Mouse (Mus musculus) kidney, embryonic 15.5 days (tissue): ENCODE results near the gene Poc1b. TPM values are rescaled to one million over a fixed set of nuclear protein-coding genes. Genes with fewer than 3 reads are reported as not detected.
A peak's percentile ranks its signal among the peaks of the same experiment; 100 is the strongest.

Experiments
- ATAC-seq: fragments of 200-750 bp; cut with Nextera tagmentation; replicated peaks from 2 replicates; pipeline ENCODE4 v1.8.0; 2017; ENCODE audit warnings: moderate TSS enrichment; ENCODE audit not compliant: low FRiP score
- H3K27ac ChIP-seq: fragments of 300-500 bp; sonication (generic); 2 replicates; pipeline ENCODE4 v1.5.1; 2015; ENCODE audit warnings: mild to moderate bottlenecking, inconsistent platforms
- H3K27me3 ChIP-seq: fragments of 300-500 bp; sonication (generic); 2 replicates; pipeline ENCODE4 v1.6.1; 2015; ENCODE audit warnings: inconsistent platforms
- H3K36me3 ChIP-seq: fragments of 300-500 bp; sonication (generic); 2 replicates; pipeline ENCODE4 v1.6.1; 2015; ENCODE audit warnings: inconsistent platforms
- H3K4me1 ChIP-seq: fragments of 300-500 bp; sonication (generic); 2 replicates; pipeline ENCODE4 v1.6.1; 2015; ENCODE audit warnings: inconsistent platforms
- H3K4me2 ChIP-seq: fragments of 300-500 bp; sonication (generic); 2 replicates; pipeline ENCODE4 v1.6.1; 2015; ENCODE audit warnings: moderate library complexity, mild to moderate bottlenecking, inconsistent platforms
- H3K4me3 ChIP-seq: fragments of 300-500 bp; sonication (generic); replicated peaks from 2 replicates; pipeline ENCODE4 v1.5.1; 2015; ENCODE audit warnings: mild to moderate bottlenecking, inconsistent platforms
- H3K9ac ChIP-seq: fragments of 300-500 bp; sonication (generic); 2 replicates; pipeline ENCODE4 v1.6.1; 2015; ENCODE audit warnings: mild to moderate bottlenecking, inconsistent platforms
- H3K9me3 ChIP-seq: fragments of 300-500 bp; sonication (generic); replicated peaks from 2 replicates; pipeline ENCODE4 v1.6.1; 2016; ENCODE audit warnings: inconsistent platforms
- WGBS: fragments of 180-500 bp; shearing (Covaris S2); methylation state at CpG from one replicate; pipeline ENCODE4 v1.1.7; 2015; ENCODE audit warnings: mixed read lengths; 5-methylcytosine and 5-hydroxymethylcytosine counted together
- polyA plus RNA-seq: library from polyadenylated mRNA; unstranded; fragments of >200 nt; fragmentation: Nextera tagmentation; extraction: Ambion mirVana; gene quantifications from 2 replicates; pipeline ENCODE4 v1.2.1, GENCODE M21; 2015

Poc1b gene
- polyA plus RNA-seq, 1 experiment from 2014 or later: 25.5 TPM

GRCm38 (mm10) chr10:99179566-99179965, 72.7 kb downstream of the Poc1b start:
- 86% methylated on average over 4 of the region's 4 CpGs for WGBS
- H3K36me3 ChIP-seq: 0 out of 2 replicates have a peak, but pooled peaks cover 4% of the 10 kb centered on the region
- H3K27ac ChIP-seq: no peak overlapping the region
- no peaks in the 10 kb centered on the region for H3K27me3 ChIP-seq
- H3K4me1 ChIP-seq: no peaks in the 10 kb centered on the region
- no peak overlapping the region for H3K4me2 ChIP-seq
- no peak for ATAC-seq
- no peak overlapping the region for H3K4me3 ChIP-seq
- H3K9me3 ChIP-seq: no peaks in the 10 kb centered on the region; the same call in 1 of the 2 replicates
- no peak overlapping the region for H3K9ac ChIP-seq

DNA sequence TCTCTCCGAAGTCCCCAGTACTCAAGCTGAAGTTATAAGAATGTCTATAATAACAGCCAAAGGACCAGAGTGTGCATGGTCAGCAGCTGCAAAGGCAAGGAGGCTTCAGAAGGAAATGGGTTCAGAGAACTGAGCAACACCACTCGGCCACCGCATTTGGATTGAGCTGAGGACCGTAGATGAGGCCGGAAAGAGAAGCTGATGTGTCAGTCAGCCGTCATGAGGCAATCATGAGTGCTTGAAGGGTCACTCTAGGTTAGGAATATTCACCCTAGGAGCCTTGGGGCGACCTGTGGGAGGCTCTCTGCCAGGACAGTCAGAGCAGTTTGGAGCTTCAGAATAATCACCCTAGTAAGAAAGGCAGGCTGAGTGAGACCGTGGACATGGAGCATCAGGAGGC, 74.7 kb downstream of the Poc1b start:
- H3K36me3 ChIP-seq: 0 out of 2 replicates have a peak, but pooled peaks cover 4% of the 10 kb centered on the region
- no peak for ATAC-seq
- H3K27me3 ChIP-seq: no peaks in the 10 kb centered on the region
- no peak overlapping the region for H3K9ac ChIP-seq
- H3K4me1 ChIP-seq: no peaks in the 10 kb centered on the region
- no peak overlapping the region for H3K4me2 ChIP-seq
- H3K4me3 ChIP-seq: no peak overlapping the region
- WGBS: 92% methylated on average over 8 of the region's 8 CpGs
- no peaks in the 10 kb centered on the region; the same call in 1 of the 2 replicates for H3K9me3 ChIP-seq
- H3K27ac ChIP-seq: no peak overlapping the region

- no peak for ATAC-seq
- 0 out of 2 replicates have a peak, but pooled peaks cover 4% of the 10 kb centered on the region for H3K36me3 ChIP-seq
- no peaks in the 10 kb centered on the region for H3K27me3 ChIP-seq
- no peak overlapping the region for H3K4me3 ChIP-seq
- WGBS: 79% methylated on average over 5 of the region's 5 CpGs
- no peak overlapping the region for H3K9ac ChIP-seq
- H3K9me3 ChIP-seq: no peaks in the 10 kb centered on the region; the same call in 1 of the 2 replicates
- no peak overlapping the region for H3K4me2 ChIP-seq
- H3K4me1 ChIP-seq: no peaks in the 10 kb centered on the region
- no peak overlapping the region for H3K27ac ChIP-seq
Measured at GRCm38 (mm10) chr10:99182107-99182506, 75.3 kb downstream of the Poc1b start.

- Histone ChIP-seq H3K9me3 (no peaks in the 10 kb centered on the region), H3K36me3 (no peaks in the 10 kb centered on the region), H3K9ac (no peak overlapping the region), H3K27me3 (no peaks in the 10 kb centered on the region), H3K4me3 (no peak overlapping the region), H3K4me2 (no peak overlapping the region), H3K27ac (no peak overlapping the region), H3K4me1 (no peaks in the 10 kb centered on the region)
- no peak for ATAC-seq
- WGBS: 89% methylated on average over 1 of the region's 1 CpGs
Measured at GRCm38 (mm10) chr10:99188175-99188574, 81.3 kb downstream of the Poc1b start.

DNA sequence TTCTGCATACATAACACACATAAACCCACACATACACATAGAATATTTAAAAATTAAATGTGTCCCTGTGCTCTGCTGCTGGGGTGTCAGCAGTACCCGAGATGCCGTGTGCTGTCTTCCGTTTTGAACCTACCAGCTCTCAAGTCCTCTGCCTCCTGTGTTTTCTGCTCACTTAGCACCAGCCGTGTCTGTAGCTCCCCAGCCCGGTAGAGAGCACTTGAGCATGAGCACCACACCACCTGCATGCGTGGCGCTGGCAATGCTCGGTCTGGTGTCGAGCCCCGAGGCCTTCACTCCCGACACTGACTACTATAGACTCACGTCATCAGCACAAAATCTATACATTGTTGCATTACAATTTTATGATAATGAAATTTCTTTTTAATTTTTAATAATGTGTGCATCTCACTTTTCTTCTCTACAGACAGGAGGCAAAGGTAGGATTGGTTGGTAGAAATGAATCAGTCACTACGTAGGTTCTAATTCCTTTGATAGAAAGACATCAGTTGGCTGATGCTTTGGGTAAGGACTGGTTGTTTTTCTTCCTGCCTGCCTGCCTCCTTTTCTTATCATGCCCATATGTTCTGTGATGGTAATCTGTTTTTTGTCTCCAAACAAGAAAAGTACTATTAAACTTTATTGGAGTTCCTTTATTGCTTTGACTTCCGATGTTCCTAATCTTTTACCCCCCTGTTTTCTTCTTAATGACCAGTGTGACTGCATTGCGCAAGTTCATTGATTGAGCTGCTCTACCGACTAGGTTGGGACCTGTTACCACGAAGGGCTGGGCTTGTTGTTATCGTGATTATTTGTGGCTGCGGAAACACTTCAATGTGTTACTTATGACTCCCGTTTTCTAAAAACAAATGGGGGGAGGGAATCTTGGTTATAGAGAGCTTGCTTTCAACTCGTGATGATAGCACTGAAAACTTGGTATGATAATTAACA, 82.1 kb downstream of the Poc1b start:
- Histone ChIP-seq H3K9me3 (no peaks in the 10 kb centered on the region), H3K27ac (no peak overlapping the region), H3K36me3 (no peaks in the 10 kb centered on the region), H3K27me3 (no peaks in the 10 kb centered on the region), H3K4me1 (no peaks in the 10 kb centered on the region), H3K4me3 (no peak overlapping the region), H3K9ac (no peak overlapping the region), H3K4me2 (no peak overlapping the region)
- 82% methylated on average over 21 of the region's 21 CpGs for WGBS
- ATAC-seq: no peak

DNA sequence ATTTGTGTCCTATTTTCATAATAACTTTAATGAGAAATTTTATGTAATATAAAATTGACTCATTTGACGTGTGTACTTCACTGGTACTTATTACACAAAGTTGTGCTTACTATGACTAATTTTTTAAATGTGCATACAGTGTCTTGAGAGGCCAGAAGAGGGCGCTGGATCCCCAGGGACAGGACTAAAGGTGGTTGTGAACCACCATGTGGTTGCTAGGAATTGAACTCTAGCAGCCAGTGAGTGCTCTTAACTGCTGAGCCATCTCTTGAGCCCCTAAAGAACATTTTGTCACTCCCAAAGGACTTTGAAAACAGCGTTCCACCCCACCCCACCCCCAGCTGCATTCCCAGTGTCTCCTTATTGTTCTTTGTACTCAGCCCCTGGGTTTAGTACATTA, 84.0 kb downstream of the Poc1b start:
- 57% methylated on average over 3 of the region's 3 CpGs for WGBS
- no peak for ATAC-seq
- H3K9ac ChIP-seq: no peak overlapping the region
- no peaks in the 10 kb centered on the region for H3K36me3 ChIP-seq
- H3K27me3 ChIP-seq: no peaks in the 10 kb centered on the region
- H3K4me3 ChIP-seq: no peak overlapping the region
- H3K4me2 ChIP-seq: no peak overlapping the region
- H3K27ac ChIP-seq: no peak overlapping the region
- no peaks in the 10 kb centered on the region for H3K9me3 ChIP-seq
- H3K4me1 ChIP-seq: no peaks in the 10 kb centered on the region

DNA sequence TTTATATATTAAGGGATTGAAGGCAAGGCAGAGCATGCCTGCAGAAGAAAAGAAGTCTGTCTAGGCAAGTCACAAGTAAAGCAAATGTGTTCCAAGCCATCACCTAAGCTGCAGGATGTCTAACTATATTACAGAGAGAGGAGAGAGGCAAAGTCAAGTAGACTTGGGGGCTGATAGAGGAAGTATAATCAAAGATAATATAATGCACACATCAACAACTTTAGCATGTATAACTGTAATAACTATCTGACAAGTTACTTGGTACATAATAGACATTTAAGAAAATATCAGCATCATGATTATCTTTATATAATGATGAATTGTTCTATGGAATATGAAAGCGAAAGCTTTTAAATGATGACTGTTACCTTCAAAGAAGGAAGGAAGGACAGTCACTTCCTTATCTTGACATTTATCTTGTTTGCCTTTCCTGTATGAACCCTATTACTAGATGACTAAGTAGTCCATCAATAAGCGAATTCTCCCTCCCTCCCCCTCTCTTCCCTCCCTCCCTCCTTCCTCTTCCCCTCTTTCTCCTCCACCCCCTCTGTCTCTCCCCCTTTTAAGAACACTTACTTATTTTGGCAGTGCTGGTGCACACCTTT, 87.7 kb downstream of the Poc1b start:
- no peaks in the 10 kb centered on the region for H3K4me1 ChIP-seq
- WGBS: 73% methylated on average over 2 of the region's 2 CpGs
- H3K27ac ChIP-seq: no peak overlapping the region
- no peak for ATAC-seq
- no peaks in the 10 kb centered on the region for H3K27me3 ChIP-seq
- H3K9me3 ChIP-seq: no peaks in the 10 kb centered on the region
- H3K9ac ChIP-seq: no peak overlapping the region
- H3K4me3 ChIP-seq: no peak overlapping the region
- H3K4me2 ChIP-seq: no peak overlapping the region
- H3K36me3 ChIP-seq: no peaks in the 10 kb centered on the region

DNA sequence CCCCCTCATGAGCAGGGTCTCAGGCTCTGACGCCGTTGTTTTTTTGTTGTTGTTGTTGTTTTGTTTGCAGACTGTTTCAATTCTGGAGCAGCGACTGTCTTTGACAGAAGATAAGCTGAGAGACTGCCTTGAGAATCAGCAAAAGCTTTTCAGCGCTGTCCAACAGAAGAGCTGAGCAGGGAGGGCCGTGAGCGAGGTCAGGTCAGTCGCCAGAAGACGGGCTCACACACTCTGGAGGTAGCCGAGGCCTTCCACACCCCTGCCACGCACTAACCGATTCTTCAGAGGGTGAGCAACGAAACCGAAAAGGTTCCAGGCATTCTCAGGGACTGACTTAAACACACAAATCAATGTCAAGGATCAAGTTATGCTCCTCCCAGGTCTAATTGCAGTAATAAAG, 89.7 kb downstream of the Poc1b start:
- Histone ChIP-seq H3K4me1 (peaks cover 10% of the 10 kb centered on the region), H3K27me3 (no peaks in the 10 kb centered on the region), H3K4me3 (no peak overlapping the region), H3K9me3 (no peaks in the 10 kb centered on the region), H3K36me3 (no peaks in the 10 kb centered on the region), H3K27ac (peak overlapping the region; percentile 45; the same call in 1 of the 2 replicates), H3K4me2 (no peak overlapping the region), H3K9ac (no peak overlapping the region)
- WGBS: 62% methylated on average over 13 of the region's 13 CpGs
- ATAC-seq: no peak

DNA sequence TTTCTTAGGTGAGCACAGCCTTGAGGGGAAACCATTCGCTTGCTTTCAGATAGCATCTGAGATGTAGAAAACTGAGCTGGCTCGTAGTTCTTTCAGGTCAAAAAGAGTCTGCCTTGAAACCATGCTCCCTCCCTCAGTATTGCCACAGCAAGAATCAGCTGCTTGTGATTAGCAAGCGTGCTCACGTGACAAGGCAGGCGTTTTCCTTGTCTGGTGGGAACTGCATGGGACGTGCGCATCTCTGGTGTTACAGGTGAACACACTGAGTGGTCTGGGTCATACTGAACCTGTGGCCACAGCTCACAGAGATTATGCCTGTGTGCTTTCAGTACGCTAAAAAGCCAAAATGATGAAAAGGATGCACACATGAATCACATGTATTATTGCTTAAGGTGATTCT, 90.3 kb downstream of the Poc1b start:
- Histone ChIP-seq H3K4me1 (peaks cover 14% of the 10 kb centered on the region), H3K9me3 (no peaks in the 10 kb centered on the region), H3K27me3 (no peaks in the 10 kb centered on the region), H3K4me3 (no peak overlapping the region), H3K36me3 (no peaks in the 10 kb centered on the region), H3K4me2 (no peak overlapping the region), H3K9ac (no peak overlapping the region), H3K27ac (peak overlapping the region; percentile 45; the same call in 1 of the 2 replicates)
- no peak for ATAC-seq
- 61% methylated on average over 8 of the region's 8 CpGs for WGBS

DNA sequence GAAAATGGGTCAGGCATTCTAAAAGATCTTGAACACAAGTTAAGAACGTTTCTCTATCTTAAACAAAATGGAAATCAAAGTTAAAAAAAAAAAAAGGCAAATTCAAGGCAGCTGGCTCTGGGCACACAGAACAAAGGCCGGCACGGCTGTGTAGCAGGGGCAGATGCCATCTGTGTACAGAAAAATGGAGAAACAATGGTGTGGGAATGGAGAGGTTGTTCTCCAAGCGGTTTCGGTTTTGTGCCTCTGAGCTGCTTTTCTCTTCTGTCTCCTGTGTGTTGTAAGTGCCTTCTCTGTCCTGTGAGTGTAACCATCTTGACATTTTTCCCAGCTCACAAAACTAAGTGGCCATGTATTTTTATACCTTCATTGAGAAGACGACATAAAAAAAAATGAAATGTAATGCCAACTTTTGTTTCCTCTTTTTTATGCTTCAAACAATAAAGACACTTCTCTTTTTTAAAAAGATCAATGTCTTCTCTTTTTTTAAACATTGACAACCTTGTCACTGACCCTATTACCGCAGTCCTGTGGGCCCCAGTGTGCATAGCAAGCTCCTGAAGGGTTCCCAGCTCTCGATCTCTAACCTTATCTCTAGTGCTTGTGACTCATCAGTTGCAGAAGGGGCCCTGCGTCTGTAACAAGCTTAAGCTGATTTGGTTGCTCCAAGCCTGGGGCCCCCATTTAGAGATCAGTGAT, 90.9 kb downstream of the Poc1b start:
- Histone ChIP-seq H3K9ac (no peak overlapping the region), H3K4me2 (no peak overlapping the region), H3K27me3 (no peaks in the 10 kb centered on the region), H3K27ac (no peak overlapping the region), H3K36me3 (no peaks in the 10 kb centered on the region), H3K9me3 (no peaks in the 10 kb centered on the region), H3K4me1 (peaks cover 18% of the 10 kb centered on the region), H3K4me3 (no peak overlapping the region)
- 80% methylated on average over 9 of the region's 9 CpGs for WGBS
- ATAC-seq: no peak

DNA sequence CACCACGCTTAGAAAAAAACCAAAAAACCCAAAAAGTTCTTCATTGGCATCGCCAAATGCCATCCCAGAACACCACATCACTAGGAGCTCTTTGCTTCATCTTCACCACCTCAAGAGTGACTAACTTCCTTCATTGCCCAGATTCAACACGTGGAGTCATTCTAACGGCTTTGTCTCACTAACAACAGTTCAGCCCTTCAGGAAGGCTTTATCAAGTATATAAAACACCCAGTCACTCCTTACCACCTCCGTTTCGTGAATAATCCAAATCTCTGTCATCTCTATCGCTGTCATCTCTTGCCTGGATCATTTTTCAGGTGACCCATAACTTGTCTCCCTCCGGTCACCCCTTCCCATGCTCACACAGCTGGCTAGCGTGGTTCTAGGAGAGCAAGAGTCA, 92.1 kb downstream of the Poc1b start:
- H3K9me3 ChIP-seq: no peaks in the 10 kb centered on the region
- H3K4me3 ChIP-seq: no peak overlapping the region
- no peaks in the 10 kb centered on the region for H3K27me3 ChIP-seq
- WGBS: 91% methylated on average over 9 of the region's 9 CpGs
- no peaks in the 10 kb centered on the region for H3K36me3 ChIP-seq
- H3K4me1 ChIP-seq: peaks cover 28% of the 10 kb centered on the region
- no peak for ATAC-seq
- no peak overlapping the region for H3K27ac ChIP-seq
- H3K9ac ChIP-seq: no peak overlapping the region
- no peak overlapping the region for H3K4me2 ChIP-seq

DNA sequence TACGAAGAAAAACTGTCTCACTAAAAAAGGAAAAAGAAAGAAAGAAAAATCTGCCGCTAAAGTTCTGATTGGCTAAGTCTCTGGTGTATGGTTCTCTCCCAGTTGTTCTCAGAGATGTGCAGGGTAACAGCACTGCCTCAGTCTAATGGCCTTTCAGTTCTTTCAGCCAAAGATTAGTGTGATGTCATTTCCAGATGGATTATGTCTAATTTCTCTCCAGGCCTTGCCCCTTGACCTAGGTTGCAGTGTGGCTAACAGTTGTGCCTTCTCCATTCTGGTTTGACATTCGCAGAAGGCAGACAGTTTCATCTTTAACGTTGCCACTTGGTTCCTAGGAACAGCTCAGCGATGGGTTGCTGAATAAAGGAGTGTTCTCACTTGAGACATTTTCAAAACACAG, 94.1 kb downstream of the Poc1b start:
- H3K36me3 ChIP-seq: no peaks in the 10 kb centered on the region
- WGBS: 54% methylated on average over 5 of the region's 5 CpGs
- no peaks in the 10 kb centered on the region for H3K9me3 ChIP-seq
- no peak overlapping the region for H3K4me3 ChIP-seq
- no peak overlapping the region for H3K9ac ChIP-seq
- H3K4me1 ChIP-seq: peaks cover 40% of the 10 kb centered on the region
- no peak for ATAC-seq
- no peak overlapping the region for H3K4me2 ChIP-seq
- H3K27me3 ChIP-seq: no peaks in the 10 kb centered on the region
- H3K27ac ChIP-seq: no peak overlapping the region; the same call in 1 of the 2 replicates
